Mouse (Mus musculus): ENCODE measurements around the gene Cactin. TPM values are rescaled to one million over a fixed set of nuclear protein-coding genes. Genes with fewer than 3 reads are reported as not detected.

The Cactin gene
- polyA plus RNA-seq, 1 experiment from 2014 or later: 15.0 TPM

- Histone ChIP-seq H3K9me3 (ENCODE audit: control insufficient read depth) (no peaks in the 10 kb centered on the region), H3K4me1 (replicated peaks; ENCODE audit: control insufficient read depth, insufficient read depth, low read length) (peaks cover 33% of the 10 kb centered on the region; the same call in 1 of the 2 replicates), H3K36me3 (ENCODE audit: control insufficient read depth, insufficient read depth) (0 out of 2 replicates have a peak, but pooled peaks cover 4% of the 10 kb centered on the region), H3K27ac (ENCODE audit: low read depth, low read length) (peak overlapping the region; percentile 70), H3K27me3 (replicated peaks; ENCODE audit: control insufficient read depth, insufficient read depth, low read length) (no peaks in the 10 kb centered on the region), H3K4me2 (replicated peaks; ENCODE audit: low read depth) (peak overlapping the region; percentile 18), H3K9ac (ENCODE audit: low read depth, low read length) (0 out of 2 replicates have a peak overlapping the region, but pooled peaks have one; percentile 1), H3K4me3 (ENCODE audit: low read depth, low read length) (no peak overlapping the region)
- WGBS: 66% methylated on average over 9 of the region's 9 CpGs
- ATAC-seq: peak; percentile 50
- TF ChIP-seq CTCF (IDR thresholded peaks at IDR 0.05; ENCODE audit: low read depth): no peak
These were observed 20.5 kb upstream of the Cactin start for GRCm38 (mm10) chr10:81300352-81300907.

DNA sequence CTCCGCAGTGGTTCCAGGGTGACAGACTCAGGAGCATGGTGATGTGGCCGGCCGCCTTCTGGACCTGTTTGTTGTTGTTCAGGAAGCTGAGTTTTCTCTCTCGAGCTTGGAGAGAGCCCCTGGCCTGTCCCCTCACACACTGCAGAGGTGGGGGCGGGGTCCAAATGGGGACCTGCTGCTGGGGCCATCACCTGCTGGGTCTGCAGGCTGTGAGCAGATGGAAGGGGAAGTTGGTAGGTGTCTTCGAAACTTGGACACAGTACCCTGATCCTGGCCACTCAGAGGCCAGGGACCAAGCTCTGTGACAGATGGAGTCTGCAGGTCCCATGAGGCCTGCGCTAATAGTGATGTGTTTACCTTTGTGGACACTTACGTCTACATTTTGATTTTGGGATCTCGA is 19.6 kb upstream of the Cactin start:
- H3K4me1 ChIP-seq (replicated peaks; ENCODE audit: control insufficient read depth, insufficient read depth, low read length): peaks cover 33% of the 10 kb centered on the region; the same call in 1 of the 2 replicates
- H3K9me3 ChIP-seq (ENCODE audit: control insufficient read depth): no peaks in the 10 kb centered on the region
- H3K36me3 ChIP-seq (ENCODE audit: control insufficient read depth, insufficient read depth): peaks cover 12% of the 10 kb centered on the region
- no peaks in the 10 kb centered on the region for H3K27me3 ChIP-seq (replicated peaks; ENCODE audit: control insufficient read depth, insufficient read depth, low read length)
- H3K4me3 ChIP-seq (ENCODE audit: low read depth, low read length): no peak overlapping the region
- no peak overlapping the region for H3K9ac ChIP-seq (ENCODE audit: low read depth, low read length)
- no peak overlapping the region for H3K27ac ChIP-seq (ENCODE audit: low read depth, low read length)
- H3K4me2 ChIP-seq (replicated peaks; ENCODE audit: low read depth): no peak overlapping the region
- no peak for TF ChIP-seq CTCF (IDR thresholded peaks at IDR 0.05; ENCODE audit: low read depth)
- WGBS: 76% methylated on average over 9 of the region's 9 CpGs
- no peak for ATAC-seq

DNA sequence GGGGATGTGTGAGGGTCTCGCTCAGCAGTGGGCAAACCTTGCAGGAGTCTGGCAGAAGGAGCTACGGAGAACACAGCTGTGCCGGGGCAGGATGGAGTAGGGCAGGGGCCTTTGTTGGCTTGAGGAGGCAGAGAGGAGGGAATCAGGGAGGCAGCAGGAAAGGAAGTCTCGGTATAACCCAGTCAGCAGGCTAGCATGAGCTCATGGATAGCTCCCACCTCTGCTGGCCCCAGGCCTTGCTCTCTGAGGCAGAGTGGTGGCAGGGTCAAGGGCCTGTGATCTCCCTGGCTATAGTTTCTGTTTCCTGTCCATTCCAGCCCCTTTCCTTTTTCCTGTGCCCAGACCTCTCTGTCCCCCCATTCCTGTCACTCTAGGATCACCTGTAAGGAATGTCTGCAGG is 18.6 kb upstream of the Cactin start:
- no peak for ATAC-seq
- WGBS: 65% methylated on average over 4 of the region's 4 CpGs
- Histone ChIP-seq H3K9me3 (ENCODE audit: control insufficient read depth) (no peaks in the 10 kb centered on the region), H3K9ac (ENCODE audit: low read depth, low read length) (no peak overlapping the region), H3K36me3 (ENCODE audit: control insufficient read depth, insufficient read depth) (peaks cover 21% of the 10 kb centered on the region), H3K4me1 (replicated peaks; ENCODE audit: control insufficient read depth, insufficient read depth, low read length) (peaks cover 28% of the 10 kb centered on the region; the same call in 1 of the 2 replicates), H3K27ac (ENCODE audit: low read depth, low read length) (peak overlapping the region; percentile 52; the same call in 1 of the 2 replicates), H3K4me3 (ENCODE audit: low read depth, low read length) (no peak overlapping the region), H3K27me3 (replicated peaks; ENCODE audit: control insufficient read depth, insufficient read depth, low read length) (no peaks in the 10 kb centered on the region), H3K4me2 (replicated peaks; ENCODE audit: low read depth) (peak overlapping the region; percentile 48)
- no peak for TF ChIP-seq CTCF (IDR thresholded peaks at IDR 0.05; ENCODE audit: low read depth)

GRCm38 (mm10) chr10:81302781-81303218 is 18.1 kb upstream of the Cactin start:
- Histone ChIP-seq H3K4me1 (replicated peaks; ENCODE audit: control insufficient read depth, insufficient read depth, low read length) (peaks cover 27% of the 10 kb centered on the region; the same call in 1 of the 2 replicates), H3K36me3 (ENCODE audit: control insufficient read depth, insufficient read depth) (peaks cover 26% of the 10 kb centered on the region), H3K27me3 (replicated peaks; ENCODE audit: control insufficient read depth, insufficient read depth, low read length) (no peaks in the 10 kb centered on the region), H3K4me3 (ENCODE audit: low read depth, low read length) (no peak overlapping the region), H3K9me3 (ENCODE audit: control insufficient read depth) (no peaks in the 10 kb centered on the region), H3K4me2 (replicated peaks; ENCODE audit: low read depth) (peak overlapping the region; percentile 48), H3K27ac (ENCODE audit: low read depth, low read length) (peak overlapping the region; percentile 52), H3K9ac (ENCODE audit: low read depth, low read length) (no peak overlapping the region)
- WGBS: 11% methylated on average over 14 of the region's 14 CpGs
- peak; percentile 12; the same call in 1 of the 2 replicates for ATAC-seq
- TF ChIP-seq CTCF (IDR thresholded peaks at IDR 0.05; ENCODE audit: low read depth): no peak

DNA sequence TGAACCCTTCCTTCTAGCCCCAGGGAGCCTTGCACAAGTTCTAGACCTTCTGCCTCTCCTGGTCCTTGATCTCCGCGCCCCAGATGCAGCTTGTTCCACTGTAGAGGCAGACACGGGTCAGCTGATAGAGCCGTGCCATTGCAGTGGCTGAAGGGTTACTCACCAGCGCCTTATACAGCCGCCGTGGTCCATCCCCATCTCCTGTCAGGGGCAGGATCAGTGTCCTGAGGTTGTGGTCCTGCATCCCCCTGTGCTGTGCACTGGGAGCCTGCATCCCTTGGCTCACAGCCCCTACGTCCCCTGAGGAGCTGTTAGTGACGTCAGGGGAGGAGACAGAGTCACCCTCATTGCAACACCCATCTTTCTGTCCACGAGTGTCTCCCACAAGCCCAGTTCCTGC is 17.6 kb upstream of the Cactin start:
- Histone ChIP-seq H3K27me3 (replicated peaks; ENCODE audit: control insufficient read depth, insufficient read depth, low read length) (no peaks in the 10 kb centered on the region), H3K9me3 (ENCODE audit: control insufficient read depth) (no peaks in the 10 kb centered on the region), H3K4me2 (replicated peaks; ENCODE audit: low read depth) (peak overlapping the region; percentile 48), H3K36me3 (ENCODE audit: control insufficient read depth, insufficient read depth) (peaks cover 31% of the 10 kb centered on the region), H3K4me3 (ENCODE audit: low read depth, low read length) (no peak overlapping the region), H3K27ac (ENCODE audit: low read depth, low read length) (peak overlapping the region; percentile 52; the same call in 1 of the 2 replicates), H3K4me1 (replicated peaks; ENCODE audit: control insufficient read depth, insufficient read depth, low read length) (peaks cover 25% of the 10 kb centered on the region; the same call in 1 of the 2 replicates), H3K9ac (ENCODE audit: low read depth, low read length) (no peak overlapping the region)
- 44% methylated on average over 10 of the region's 10 CpGs for WGBS
- no peak for ATAC-seq
- no peak for TF ChIP-seq CTCF (IDR thresholded peaks at IDR 0.05; ENCODE audit: low read depth)

DNA sequence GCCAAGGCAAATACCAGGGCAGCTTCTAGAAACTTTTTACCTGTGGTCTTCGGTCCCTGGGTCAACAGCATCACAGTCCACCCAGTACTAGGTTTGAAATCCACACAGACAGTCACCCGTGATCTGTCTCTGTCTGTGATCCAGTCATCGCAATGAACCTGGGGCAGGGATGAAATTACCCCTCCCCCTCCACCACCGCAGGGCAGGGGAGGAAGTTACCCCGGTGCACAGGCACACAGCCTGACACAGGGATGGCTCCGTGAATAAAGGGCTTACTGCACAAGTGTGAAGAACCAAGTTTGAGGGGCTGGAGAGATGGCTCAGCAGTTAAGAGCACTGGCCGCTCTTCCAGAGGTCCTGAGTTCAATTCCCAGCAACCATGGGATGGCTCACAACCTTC is 17.1 kb upstream of the Cactin start:
- WGBS: 78% methylated on average over 7 of the region's 7 CpGs
- no peak overlapping the region for H3K4me3 ChIP-seq (ENCODE audit: low read depth, low read length)
- H3K9me3 ChIP-seq (ENCODE audit: control insufficient read depth): no peaks in the 10 kb centered on the region
- peaks cover 34% of the 10 kb centered on the region for H3K36me3 ChIP-seq (ENCODE audit: control insufficient read depth, insufficient read depth)
- H3K9ac ChIP-seq (ENCODE audit: low read depth, low read length): no peak overlapping the region
- H3K4me1 ChIP-seq (replicated peaks; ENCODE audit: control insufficient read depth, insufficient read depth, low read length): peaks cover 22% of the 10 kb centered on the region; the same call in 1 of the 2 replicates
- no peak for TF ChIP-seq CTCF (IDR thresholded peaks at IDR 0.05; ENCODE audit: low read depth)
- ATAC-seq: no peak
- H3K4me2 ChIP-seq (replicated peaks; ENCODE audit: low read depth): 0 out of 2 replicates have a peak overlapping the region, but pooled peaks have one; percentile 3
- no peak overlapping the region for H3K27ac ChIP-seq (ENCODE audit: low read depth, low read length)
- no peaks in the 10 kb centered on the region for H3K27me3 ChIP-seq (replicated peaks; ENCODE audit: control insufficient read depth, insufficient read depth, low read length)
